Mouse (Mus musculus) lung, postnatal 14 days (tissue): ENCODE data around the gene Rab8a.
A peak's percentile ranks its signal among the peaks of the same experiment; 100 is the strongest.

Experiments used
- DNase-seq: peaks from one replicate; pipeline ENCODE4 v3.0.0; 2021

The Rab8a gene

GRCm38 (mm10) chr8:72213536-72213935, 52.5 kb downstream of the Rab8a start, which contains the start of gene Gm11034:
Gm11034 (minus strand) TSS chr8:72213636.
- DNase-seq, result no peak

GRCm38 (mm10) chr8:72215060-72215459, 54.1 kb downstream of the Rab8a start:
- DNase-seq, result peak; percentile 49

- DNase-seq, result no peak
Observed at GRCm38 (mm10) chr8:72215871-72216270, 54.9 kb downstream of the Rab8a start.

DNA sequence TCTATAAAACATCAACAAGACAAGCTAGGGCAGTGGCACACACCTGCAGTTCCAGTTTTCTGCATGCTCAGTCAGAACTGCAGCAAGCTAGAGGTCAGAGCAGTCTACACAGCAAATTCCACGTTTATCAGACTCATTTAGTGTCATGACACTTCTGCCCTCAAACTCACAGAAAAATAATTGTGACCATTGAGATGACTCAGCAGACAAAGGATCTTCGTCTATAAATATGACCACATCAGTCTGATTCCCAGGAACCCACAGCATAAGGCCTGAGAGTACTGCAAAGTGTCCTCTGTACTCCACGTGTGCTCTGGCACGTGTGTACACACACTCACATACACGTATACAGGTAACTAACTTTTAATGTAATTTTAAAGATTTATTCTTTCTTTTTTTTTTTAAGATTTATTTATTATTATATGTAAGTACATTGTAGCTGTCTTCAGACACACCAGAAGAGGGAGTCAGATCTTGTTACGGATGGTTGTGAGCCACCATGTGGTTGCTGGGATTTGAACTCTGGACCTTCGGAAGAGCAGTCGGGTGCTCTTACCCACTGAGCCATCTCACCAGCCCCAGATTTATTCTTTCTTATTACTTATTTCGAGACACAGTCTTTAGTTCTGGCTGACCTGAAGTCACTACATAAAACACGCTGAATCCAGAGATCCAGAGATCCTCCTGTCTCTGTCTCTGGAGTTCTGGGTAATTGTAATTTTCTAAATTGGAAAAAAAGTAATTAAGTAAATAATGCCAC, 58.0 kb downstream of the Rab8a start:
- no peak for DNase-seq

GRCm38 (mm10) chr8:72219541-72220363, 58.8 kb downstream of the Rab8a start, which contains the start of gene Fam32a:
Fam32a (plus strand) TSS chr8:72219730.
- peak; percentile 91 for DNase-seq

GRCm38 (mm10) chr8:72220758-72221157, 59.8 kb downstream of the Rab8a start:
- DNase-seq, result no peak

DNA sequence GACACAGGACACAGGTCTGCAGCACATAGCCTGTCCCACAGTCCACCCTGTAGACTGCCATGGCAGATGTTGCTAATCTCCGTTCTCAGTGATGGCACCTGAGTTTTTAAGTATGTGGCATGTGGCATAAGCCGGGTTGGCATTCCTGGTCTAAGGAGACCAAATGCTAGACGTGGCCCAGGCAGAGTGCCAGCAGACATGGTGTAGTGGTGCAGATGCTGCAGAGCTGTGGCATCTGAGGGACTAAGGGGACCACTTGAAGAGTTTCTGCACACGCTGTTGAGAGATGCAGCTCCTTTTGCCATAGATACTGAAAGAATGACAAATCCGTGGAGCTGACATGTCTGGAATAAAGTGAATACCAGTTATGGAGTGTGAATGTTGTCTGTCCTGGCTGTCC, 61.7 kb downstream of the Rab8a start:
- DNase-seq, result no peak
